8 mouse cellular contexts compared by ENCODE assay signal in genomic region chr14:16249171-16249874, GRCm38 (mm10). TPM values are rescaled to one million over a fixed set of nuclear protein-coding genes. Genes with fewer than 3 reads are reported as not detected.
DNase-seq lines count a peak whose midpoint lies in the region; ATAC-seq lines count a peak whose summit lies in the region.

Gene Ngly1 (plus strand): TSS chr14:16249280.
Gene Oxsm (minus strand): TSS chr14:16249808.

- peak; percentile 81 for DNase-seq in adipocyte (ENCODE audit: low spot score)
- peak; percentile 85 for DNase-seq in embryo, embryonic 10.5 days (ENCODE audit: low spot score)
- DNase-seq in gastrocnemius, postnatal 14 days = peak; percentile 91
- DNase-seq in left cerebral cortex, postnatal 14 days (ENCODE audit: low spot score in 2 of 2) = peak; percentile 57 to 83
- peak; percentile 85 for DNase-seq in right cerebral cortex, postnatal 14 days
- DNase-seq in urinary bladder, postnatal 25 days (ENCODE audit: low spot score) = peak; percentile 84

- intact Hi-C loops in gastrocnemius, postnatal 14 days (cut with DNase I; ENCODE audit: low total_unique reads) = loop anchor here (10.0 kb wide), 1 partner anchor 115 kb away; the partner anchor contains the start of gene Top2b
- intact Hi-C loops in left cerebral cortex, postnatal 14 days (cut with DNase I) = loop anchor here (2.0 to 5.0 kb wide), 2 partner anchors 115 to 133 kb away; partner anchors contain the start of gene Top2b

- ATAC-seq in inflammation-experienced regulatory T-cells, adult 6 months = peak; percentile 81
- peak; percentile 73 for ATAC-seq in megakaryocyte-erythroid progenitor cell, adult 5-6 weeks (replicated peaks; ENCODE audit: low FRiP score, low TSS enrichment, poor library complexity, severe bottlenecking)

RNA-seq across cellular contexts. Expression of gene Ngly1, which starts in this region (rescaled TPM):
- 10 to 100 TPM; 40.5 to 44.1 TPM for total RNA-seq in gastrocnemius, postnatal 14 days (2021)
- polyA plus RNA-seq in inflammation-experienced regulatory T-cells, adult 6 months (2017; shearing (Covaris generic)) = 100 to 1,000 TPM in 1 of 3 experiments, 10 to 100 TPM in 2; 78.7 to 102 (median 93.2) TPM
- 10 to 100 TPM; 32.9 to 33.5 TPM for total RNA-seq in left cerebral cortex, postnatal 14 days (2021)
- 54.2 and 55.1 TPM in 2 replicates for total RNA-seq in megakaryocyte-erythroid progenitor cell, adult 5-6 weeks (2014; fragmentation: Nextera tagmentation)
- total RNA-seq in megakaryocyte-erythroid progenitor cell, adult 5-6 weeks (2017) = 47.7 and 57.5 TPM in 2 replicates

RNA-seq across cellular contexts. Expression of gene Oxsm, which starts in this region (rescaled TPM):
- 10 to 100 TPM; 10.1 to 12.1 TPM for total RNA-seq in gastrocnemius, postnatal 14 days (2021)
- polyA plus RNA-seq in inflammation-experienced regulatory T-cells, adult 6 months (2017; shearing (Covaris generic)) = 1 to 10 TPM; 4.4 to 6.8 (median 5.6) TPM
- 10 to 100 TPM in 1 of 2 experiments, 1 to 10 TPM in 1; 9.2 to 10.7 TPM for total RNA-seq in left cerebral cortex, postnatal 14 days (2021)
- total RNA-seq in megakaryocyte-erythroid progenitor cell, adult 5-6 weeks (2014; fragmentation: Nextera tagmentation) = 6.3 and 11.8 TPM in 2 replicates
- 8.4 and 9.7 TPM in 2 replicates for total RNA-seq in megakaryocyte-erythroid progenitor cell, adult 5-6 weeks (2017)

Comparison
In these comparisons a context has a peak if more than half of its experiments do, and no peak if none do; other contexts are left out.
1. Peak in every context shown above with its lines: DNase-seq and ATAC-seq.